Mouse (Mus musculus): Measurements from ENCODE around the gene Scnm1.

- TF ChIP-seq POLR2A (IDR thresholded peaks at IDR 0.05; ENCODE audit: low read depth, low read length) (0 out of 2 replicates have a peak, but pooled peaks have one; percentile 9), CTCF (IDR thresholded peaks at IDR 0.05; ENCODE audit: extremely low read depth, insufficient read depth, insufficient read length, insufficient replicate concordance) (no peak)
Observed at GRCm38 (mm10) chr3:95135433-95136052, 1.7 kb upstream of the Scnm1 start.
